Mouse (Mus musculus) lung, adult 2 months (tissue): ENCODE data around the gene Gm42906.

Experiments
- CTCF ChIP-seq: fragments of 200-500 bp; IDR thresholded peaks from 2 replicates; pipeline ENCODE4 v1.5.1; 2011; ENCODE audit warnings: mild to moderate bottlenecking, low read length, control low read depth; ENCODE audit not compliant: insufficient read depth
- POLR2A ChIP-seq: fragments of 200-500 bp; IDR thresholded peaks from 2 replicates; pipeline ENCODE4 v1.6.1; 2011; ENCODE audit warnings: low read depth, mild to moderate bottlenecking, control low read depth, low read length, borderline replicate concordance; ENCODE audit errors: extremely low read depth

DNA sequence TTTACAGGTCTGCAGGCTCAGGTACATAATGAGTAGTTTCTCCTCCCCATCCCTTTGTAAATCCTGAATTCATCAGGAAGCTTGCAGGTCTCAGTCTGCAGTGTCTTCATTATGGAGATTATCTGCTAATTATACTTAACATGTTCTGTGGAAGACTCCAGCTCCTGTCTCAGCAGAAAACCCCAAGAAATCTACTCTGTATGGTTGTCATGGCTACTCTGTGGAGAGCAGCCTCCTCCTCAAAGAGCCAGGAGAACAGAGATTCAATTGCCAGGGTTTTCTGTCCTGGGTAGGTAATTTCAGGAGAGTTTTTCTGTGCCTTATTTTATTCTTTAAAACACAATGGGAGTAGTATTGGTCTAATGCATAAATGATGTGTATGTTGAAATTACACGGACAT lies 405.0 kb downstream of the Gm42906 start:
- TF ChIP-seq CTCF (no peak), POLR2A (no peak)
